Mouse (Mus musculus): Measurements from ENCODE around the gene Wdr48.

The Wdr48 gene

DNA sequence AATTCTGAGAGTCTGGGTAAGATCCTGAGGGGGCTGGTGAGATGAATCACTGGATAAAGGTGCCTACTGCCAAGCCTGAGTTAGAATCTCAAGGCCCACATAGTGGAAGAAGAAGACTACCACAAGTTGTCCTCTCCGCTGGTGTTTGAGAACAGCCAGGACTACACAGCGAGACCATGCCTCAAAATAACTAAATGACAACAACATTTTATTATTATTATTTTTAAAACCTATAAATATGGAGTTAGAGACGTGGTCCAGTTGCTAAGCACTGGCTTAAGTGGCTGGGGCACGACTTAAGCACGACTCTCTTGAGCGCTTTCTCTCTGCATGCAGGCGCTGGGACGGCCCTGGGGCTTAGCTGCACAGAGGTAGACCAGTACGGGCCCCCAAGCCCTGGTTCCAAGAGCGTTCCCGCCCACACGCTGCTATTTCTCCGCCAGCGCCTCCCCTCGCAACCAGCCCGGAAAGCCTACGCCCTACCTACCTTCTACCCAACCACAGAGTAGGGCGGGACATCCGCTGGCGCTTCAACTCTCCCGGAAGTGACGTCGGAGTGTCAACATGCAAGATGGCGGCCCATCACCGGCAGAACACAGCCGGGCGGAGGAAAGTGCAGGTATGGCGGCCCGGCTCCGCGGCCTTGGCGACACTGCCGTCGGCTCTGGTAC is at the start of gene Wdr48:
Gene Wdr48 (plus strand): TSS at position 540 of the 671 bp plus-strand sequence.
- peak; percentile 95 for DNase-seq (ENCODE audit: low spot score)

DNA sequence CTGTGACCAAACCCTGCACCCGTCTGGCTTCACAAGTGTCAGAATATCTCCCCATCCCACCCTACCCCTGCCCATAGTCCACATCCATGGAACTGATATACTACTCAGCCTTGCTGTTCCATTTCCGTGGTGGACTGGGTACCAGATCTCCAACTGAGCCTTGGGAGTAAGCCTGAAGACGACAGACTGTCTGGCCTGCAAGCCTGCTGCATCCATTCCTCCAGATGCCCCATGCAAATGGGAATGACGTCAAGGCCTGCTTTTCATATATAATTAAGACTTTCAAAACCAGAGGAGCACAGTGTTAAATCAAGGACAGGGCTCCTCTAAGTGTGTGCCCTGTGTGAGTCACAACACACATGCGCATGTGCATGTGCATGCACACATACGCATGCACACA is 47.5 kb upstream of the Wdr48 start:
- DNase-seq (ENCODE audit: low spot score): no peak

DNA sequence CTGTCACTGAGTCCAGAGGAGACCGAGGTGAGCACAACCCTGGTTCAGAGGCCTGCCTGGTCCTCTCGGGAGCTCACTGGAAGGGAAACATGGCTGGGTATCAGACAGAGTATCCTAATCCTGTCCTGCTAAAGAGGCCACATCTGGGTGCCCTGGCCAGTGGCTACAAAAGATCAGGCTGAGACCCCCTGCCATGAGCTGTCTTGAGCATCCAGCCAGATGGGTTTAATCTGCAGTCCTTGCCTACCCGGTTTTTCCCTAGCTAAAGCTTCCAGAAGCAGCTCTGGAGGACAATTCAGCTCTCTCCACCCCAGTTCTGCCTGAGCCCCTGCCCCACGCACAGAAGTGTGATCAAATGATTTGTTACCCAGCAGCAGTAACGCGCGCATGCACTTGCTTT is 46.0 kb upstream of the Wdr48 start:
- no peak for DNase-seq (ENCODE audit: low spot score)

DNA sequence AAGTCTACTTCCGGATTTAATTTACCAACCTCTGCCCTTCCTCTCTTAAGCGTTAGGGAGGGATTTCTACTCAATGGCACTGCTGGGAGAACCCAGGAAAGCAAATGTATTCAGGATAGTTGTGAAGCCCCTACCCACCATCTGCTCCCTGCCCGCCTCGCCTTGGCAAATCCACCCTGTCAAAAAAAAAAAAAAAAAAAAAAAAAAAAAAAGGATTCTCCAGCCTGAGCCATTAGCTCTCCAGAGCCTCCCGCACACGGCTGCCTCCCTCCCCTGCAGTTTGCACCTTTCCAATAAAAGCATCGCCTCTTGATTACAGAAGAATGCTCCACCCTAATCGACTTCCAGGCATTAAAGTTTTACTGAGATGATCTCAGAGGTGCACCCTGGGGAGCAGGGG is 45.5 kb upstream of the Wdr48 start:
- DNase-seq (ENCODE audit: low spot score): no peak

DNA sequence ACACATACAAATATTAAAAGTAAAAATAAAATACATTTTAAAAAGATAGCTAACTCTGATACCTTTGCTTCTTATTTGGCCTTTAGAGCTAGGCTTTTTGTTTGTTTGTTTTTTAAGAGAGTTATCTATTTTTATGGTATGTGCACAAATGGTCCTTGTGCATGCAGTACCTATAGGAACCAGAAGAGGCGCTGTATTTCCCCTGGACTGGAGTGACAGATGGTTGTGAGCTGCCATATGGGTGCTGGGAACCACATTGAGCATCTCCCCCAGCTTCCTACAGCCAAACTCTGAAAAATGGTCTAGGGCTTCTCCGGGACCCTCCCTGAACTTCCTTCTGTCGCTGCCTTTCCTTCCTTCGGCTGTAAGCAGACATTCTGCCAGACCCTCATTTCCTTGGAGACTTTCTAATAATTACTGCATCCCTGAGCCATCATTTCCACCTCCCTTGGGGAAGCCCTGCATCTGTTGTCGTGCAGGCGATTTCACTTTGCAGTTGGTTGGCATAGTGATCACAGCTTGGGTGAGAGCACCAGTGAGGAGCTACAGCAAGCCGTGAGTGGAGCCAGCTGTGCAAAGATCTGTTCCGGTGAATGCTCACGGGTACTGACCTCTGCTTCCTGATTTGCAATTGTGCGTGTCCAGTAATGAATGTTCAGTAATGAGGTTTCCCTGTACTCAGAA is 42.2 kb upstream of the Wdr48 start:
- no peak for DNase-seq (ENCODE audit: low spot score)

DNA sequence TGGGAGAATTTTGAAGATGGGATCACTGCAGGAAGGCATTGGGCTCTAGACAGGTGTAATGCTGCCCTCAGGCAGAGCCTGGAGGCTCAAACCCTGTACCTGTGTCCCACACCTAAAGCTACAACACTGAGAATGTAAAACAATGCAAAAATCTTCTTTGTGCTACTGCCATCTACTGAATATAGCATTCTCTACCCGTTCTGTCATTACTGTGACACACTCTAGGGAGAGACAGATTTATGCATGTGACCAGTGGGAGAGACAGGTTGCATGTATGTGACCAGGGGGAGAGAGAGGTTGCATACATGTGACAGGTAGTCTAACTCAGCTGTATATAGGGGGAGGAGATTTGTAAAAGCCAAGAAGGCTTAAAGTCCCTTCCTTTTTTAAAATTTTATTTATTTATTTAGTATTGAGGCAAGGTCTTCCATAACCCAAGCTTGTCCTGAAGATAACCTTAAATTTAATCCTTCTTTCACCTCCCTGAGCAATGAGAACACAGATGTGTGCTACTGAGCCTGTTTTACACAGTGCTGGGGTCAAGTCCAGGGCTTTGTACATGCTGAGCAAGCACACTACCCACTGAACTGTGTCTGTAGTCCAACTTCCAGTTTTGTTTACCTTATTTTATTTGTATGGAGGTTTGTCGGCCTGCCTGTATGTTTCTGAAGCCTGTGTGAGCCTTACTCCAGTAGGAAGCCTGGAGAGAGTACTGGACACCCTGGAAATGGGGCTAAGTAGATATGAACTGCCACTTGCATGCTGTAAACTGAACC is 41.4 kb upstream of the Wdr48 start:
- no peak for DNase-seq (ENCODE audit: low spot score)

DNA sequence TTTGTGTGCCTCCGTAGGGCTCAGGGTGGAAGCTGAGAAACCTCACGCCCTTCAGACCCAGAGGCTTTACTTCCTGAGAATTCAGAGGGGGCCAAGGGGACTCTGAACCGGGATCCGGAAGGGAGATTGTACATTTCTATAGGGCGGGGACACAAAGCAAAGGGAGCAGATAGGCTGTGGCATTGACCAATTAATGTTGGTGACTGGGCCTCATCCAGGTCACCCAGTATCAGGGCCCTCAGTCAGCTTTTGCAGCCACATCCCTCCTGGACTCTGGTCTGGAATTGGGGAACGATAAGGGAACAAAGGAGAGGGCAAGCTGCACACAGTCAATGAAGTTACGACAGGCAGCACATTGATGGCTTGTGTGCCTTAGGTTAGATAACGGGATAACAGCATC is 40.5 kb upstream of the Wdr48 start:
- no peak for DNase-seq (ENCODE audit: low spot score)

DNA sequence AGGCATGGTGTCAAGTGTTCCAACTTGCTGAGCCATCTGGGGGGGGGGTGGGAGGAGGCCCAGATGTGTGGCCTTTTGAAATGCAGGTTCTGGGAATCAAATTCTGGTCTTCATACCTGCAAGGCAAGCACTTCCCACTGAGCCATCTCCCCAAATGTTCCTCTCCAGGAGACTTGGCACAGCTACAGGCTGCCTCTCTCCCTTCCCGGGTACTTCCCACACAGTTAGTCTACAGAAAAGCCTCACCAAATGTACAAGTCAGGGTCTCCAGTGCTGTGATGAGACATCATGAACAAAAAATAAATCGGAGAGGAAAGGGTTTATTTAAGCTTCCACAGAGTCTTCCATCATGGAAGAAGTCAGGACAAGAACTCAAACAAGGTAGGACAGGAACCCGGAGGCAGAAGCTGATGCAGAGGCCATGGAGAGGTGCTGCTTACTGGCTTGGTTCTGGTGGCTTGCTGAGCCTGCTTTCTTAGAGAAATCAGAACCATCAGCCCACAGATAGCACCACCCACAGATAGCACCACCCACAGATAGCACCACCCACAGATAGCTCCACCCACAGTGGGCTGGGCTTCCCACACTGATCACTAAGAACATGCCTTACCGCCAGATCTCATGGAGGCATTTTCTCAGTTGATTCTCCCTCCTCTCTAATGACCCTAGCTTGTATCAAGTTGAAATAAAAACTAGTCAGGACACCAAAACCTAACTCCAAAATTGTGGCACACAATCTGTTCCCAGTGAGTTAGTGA is 7.4 kb upstream of the Wdr48 start:
- DNase-seq (ENCODE audit: low spot score): no peak

DNA sequence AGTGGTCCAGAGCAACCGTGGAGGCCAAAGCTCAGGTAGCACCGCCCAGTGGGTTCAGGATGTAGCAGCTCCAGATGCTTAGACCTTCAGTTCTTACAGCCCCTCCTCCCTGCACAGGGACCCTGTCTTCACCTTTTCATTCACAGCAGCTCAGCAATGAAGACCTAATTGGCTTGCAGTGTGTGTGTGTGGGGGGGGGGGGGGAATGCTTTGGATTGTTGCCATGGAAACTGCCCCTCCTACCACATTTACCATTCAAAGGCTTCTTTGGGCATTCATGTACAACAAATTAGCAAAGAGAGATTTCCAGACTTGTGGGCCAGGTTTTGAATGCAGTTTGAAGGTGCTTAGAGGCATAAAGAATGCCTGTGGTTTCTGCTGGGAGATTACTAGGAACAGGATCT is 5.8 kb upstream of the Wdr48 start:
- no peak for DNase-seq (ENCODE audit: low spot score)

DNA sequence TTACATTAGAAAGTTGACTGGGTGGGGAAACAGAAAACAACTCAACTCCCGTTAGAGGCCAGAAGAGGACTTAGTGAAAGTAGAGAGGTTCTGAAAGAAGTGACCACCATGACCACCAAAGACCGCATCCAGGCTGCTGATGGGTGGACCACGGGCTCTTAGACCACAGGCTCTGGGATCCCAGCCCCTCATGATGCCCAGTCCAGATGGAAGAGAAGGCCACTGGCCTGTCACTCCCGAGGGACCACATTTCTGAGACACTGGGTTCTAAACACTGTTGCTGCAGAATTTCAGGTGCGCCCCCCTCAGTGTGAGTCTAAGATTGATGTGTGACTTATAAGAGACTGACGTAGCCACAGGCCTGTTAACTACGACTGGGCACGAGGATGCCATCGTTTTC is 5.2 kb upstream of the Wdr48 start:
- no peak for DNase-seq (ENCODE audit: low spot score)

DNA sequence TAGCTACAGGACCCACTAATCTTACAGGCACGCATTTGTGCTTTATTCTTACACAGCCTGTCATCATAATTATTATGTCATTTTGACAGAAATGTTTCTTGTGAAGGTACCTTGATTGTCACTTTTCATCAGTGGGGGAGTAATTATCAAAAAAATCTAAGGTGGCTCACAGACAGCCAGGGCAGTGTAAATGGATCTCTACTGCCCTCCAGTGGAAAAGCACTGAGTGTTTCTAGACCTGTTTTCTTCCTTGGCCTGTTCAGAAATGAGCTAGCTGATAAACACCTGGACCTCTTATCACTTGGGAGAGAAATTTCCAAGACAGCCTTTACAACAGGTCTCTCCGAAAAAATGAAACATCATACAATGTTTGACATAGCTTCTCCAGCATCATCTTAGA is 4.0 kb upstream of the Wdr48 start:
- DNase-seq (ENCODE audit: low spot score): no peak

DNA sequence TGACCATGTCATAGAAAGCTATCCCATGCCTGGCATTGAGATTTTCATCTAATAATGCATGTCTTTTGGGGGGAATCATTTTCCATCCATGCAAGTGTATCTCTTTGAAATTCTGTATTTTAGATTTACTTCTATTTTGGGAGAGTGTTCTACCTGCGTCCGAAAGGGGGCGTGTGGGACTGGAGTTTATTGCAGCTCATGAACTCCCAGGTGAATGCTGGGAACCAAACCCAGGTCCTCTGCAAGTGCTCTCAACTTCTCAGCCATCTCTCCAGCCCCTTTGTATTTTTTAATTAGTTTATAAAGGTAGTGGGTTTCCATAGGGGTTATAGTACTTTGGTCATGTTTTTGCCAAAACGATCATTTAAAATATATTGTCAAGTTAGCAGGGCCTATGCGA is 797 bp upstream of the Wdr48 start:
- DNase-seq (ENCODE audit: low spot score): no peak

DNA sequence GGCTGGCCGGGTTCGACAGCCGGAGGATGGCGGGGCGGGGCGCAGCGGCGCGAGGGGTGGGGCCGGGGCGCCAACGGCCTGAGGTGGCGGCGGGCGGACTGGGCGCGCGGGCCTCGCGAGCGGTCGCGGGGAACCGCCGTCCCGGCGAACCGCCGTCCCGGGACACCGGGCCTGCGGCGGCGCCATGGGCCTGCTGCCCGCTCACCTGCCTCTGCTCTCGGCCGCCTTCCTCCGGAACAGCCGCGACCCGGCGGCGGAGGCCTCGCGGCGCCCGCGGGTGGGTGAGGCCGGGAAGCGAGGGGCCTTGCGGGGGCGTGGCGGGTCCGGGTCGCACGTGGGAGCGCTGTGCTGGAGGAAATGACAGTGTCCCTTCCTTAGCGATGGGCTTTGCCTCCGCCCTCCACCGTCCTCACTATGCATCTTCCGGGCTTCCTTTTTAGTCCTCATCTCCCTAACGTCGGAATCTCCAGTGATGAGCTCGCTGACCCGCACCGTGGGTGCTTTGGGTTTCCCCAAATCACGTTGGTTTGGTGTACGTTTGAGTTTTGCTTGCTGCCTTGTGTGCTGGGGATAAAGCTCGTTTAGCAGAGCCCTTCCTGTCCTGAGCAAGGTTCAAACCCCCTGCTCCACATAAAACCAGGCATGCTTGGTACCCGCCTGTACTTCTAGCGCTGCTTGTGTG is 503 bp downstream of the Wdr48 start:
- DNase-seq (ENCODE audit: low spot score): no peak

DNA sequence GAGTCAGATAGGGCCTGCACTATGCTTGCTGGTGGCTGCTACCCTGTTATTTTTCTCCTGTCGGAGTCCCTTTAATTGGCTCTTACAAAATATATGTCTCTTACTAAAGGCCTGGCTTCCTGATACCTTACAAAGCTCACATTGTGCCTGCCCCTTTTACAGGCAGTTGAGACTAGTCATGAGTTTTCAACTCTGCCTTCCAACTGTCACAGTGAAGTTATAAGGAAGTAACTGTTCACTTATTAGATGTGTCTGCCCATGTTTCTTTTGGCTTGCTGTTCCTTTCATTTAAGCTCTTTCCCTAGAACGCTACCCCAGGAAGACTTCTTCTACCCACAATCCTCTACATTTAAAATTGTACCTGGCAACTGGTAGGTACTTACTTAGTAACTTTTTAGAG is 4.8 kb downstream of the Wdr48 start:
- DNase-seq (ENCODE audit: low spot score): no peak

DNA sequence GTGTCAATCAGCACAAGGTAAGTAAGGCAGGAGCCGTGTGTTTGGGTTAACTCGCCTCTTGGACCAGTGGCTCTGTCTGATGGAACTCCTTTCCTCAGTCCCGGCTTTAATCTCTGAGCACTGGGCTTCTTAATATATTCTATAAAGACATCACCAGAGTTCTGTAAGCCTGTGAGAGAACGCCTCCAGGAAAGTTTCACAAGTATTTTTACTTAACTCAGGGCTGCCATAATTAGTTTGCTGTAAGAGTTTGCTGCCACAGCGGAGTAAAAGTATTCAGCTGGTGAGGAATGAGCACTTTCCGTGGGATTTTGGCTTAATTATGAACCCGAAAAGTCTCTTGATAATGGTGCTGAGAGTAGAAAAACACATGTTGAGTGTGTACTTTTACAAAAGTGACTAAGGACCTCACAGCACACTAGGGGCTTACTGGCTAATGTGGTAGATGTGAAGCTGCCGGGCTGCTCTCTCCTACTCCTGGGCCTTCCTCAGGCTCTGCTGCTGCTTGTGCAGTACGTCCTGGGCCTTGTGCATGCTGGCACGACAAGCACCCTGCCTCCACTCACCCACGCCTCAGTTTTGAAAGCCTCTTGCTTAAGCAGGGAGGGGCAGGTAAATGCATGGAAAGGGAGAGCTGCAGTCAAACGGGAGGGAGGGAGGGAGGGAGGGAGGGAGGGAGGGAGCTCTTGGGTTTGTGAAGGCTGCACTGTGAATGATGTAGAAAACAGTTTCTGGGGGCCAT is 7.9 kb downstream of the Wdr48 start:
- DNase-seq (ENCODE audit: low spot score): no peak

DNA sequence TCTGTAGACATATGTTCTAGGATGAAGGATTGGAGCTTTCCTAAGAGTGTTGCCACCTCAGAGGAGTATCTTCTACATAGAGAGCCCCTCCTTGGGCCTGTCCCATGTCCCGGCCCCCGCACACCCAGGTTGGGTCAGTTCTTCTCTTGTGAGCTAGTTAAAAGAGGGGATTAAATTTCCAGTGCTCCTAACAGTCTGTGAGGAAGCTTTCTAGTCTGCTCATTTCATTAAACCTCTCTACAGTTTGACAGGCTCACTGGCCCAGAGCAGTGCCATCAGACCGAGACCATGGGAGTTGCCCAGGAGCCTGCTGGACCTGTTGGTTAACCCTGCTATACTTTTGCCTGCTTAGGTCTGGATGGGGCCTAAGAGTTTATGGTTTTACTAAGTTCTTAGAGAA is 14.0 kb downstream of the Wdr48 start:
- no peak for DNase-seq (ENCODE audit: low spot score)

DNA sequence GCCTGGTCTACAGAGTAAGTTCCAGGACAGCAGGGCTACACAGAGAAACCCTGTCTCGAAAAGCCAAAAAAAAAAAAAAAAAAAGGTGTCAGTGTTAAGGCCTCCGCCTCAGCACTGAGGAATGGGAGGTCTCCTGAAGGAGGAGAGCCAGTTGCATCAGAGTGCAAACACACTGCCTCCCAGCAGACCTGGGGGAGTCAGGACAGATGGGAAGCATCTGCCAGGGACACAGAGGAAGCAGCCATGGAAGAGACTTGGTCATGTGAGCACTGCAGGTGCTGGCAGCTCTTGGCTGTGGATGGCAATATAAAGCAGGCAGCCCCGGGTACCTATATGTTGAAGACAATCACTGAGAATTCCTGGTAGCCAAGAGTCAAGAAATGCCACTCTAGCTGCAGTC is 15.3 kb downstream of the Wdr48 start:
- DNase-seq (ENCODE audit: low spot score): no peak

DNA sequence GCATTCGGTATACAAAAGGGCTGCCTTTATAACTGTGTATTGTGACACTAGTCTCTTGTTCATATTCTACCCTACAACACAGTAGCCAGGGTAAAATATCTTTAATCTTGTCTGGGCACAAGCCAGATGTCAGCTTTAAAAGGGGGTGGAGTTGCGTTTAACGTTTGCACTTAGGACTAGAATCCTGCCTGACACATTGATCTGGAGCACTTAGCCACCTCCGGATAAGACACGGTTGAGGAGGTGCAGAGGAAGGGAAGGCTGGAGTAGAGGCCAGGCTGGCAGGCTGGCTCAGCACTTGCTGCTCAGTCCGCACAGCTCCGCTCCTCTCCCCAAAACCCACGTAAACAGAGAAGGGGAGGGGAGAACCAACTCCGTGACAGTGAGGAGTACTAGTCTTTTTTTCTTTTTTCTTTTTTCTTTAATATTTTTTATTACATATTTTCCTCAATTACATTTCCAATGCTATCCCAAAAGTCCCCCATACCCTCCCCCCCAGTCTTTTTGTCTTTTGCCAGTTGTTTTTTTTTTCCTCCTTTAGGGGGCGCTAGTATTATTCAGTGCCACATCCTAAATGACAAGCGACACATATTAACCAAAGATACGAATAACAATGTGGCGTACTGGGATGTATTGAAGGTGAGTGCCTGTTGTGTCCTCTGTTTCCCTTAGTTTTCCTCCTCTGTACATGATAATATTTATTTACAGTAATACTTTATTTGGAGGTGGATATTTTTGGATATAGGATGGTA is 18.6 kb downstream of the Wdr48 start:
- DNase-seq (ENCODE audit: low spot score): no peak

DNA sequence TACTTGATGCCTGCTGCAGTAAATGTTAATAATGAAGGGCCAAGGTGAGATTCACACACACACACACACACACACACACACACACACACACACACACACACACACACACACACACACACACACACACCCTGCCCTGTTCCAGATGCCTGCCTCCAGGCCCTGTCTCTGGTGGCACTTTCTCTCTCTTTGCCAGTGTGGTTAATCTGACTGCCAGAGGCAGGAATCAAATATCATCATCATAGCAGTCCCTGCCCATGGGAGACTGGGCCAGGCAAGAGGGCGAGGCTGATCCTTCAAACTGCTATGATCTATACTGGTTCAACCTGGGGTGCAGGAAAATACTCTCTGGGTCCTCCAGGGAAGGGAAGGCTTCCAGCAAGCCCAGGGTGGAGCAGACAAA is 25.2 kb downstream of the Wdr48 start:
- no peak for DNase-seq (ENCODE audit: low spot score)

DNA sequence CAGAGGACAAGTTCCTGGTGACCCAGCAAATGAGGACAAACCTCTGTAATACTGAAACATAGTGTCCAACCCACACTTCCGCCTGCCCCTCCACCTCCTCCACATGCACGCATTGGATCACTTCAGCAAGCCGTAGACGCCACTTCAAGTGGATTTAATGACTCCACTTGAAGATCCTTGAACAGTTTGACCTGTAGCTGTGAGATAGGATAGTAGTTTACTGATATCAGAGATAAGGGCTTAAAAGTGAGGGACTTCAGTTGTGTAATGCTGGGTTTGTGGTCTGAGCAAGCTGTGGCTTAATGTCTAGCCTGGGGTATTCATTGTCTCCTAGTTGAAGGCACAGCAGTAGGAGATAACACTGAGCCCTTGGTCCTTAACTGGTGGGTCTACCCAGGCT is 28.8 kb downstream of the Wdr48 start:
- DNase-seq (ENCODE audit: low spot score): no peak
